Mouse (Mus musculus) liver, embryonic 14.5 days (tissue): Measurements from ENCODE around the gene Slc1a5.

Source experiments
- CTCF ChIP-seq: IDR thresholded peaks from 2 replicates; pipeline ENCODE4 v1.5.1; 2016; ENCODE audit warnings: antibody characterized with exemption, low read depth, control low read depth
- EP300 ChIP-seq: IDR thresholded peaks from 2 replicates; pipeline ENCODE4 v1.6.1; 2016; ENCODE audit warnings: antibody characterized with exemption, low read depth

DNA sequence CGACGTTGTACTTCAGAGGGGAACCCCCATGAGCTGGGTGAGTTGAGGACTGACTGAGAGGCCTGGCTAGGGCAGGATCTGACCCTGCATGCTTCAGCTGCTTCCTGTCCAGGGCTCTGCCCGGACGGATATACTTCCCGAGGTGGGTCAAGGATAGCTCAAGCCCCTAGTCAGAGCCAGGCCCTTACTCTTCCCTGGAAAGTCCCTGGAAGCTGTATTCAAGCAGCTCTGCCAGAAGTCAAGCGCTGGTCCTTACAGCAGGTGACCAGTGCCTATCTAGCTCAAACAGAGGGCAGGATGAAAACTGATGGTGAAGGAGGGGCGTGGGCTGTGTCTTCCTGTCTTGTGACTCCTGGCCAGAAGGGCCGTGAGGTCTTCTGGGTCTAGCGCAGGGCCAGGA is 49.3 kb downstream of the Slc1a5 start:
- no peak for TF ChIP-seq CTCF
- no peak for TF ChIP-seq EP300
